Mouse (Mus musculus) right cerebral cortex, adult 18-20 months (tissue): ENCODE results near the gene Mctp1.
A peak's percentile ranks its signal among the peaks of the same experiment; 100 is the strongest.
"Not testable (repeated sequence)": the region's sequence is repeated elsewhere in the genome, so short reads cannot be mapped to it uniquely, and the experiment has no call there.

ENCODE experiments used
- DNase-seq: peaks from one replicate; pipeline ENCODE4 v3.0.0; 2022; ENCODE audit warnings: mixed read lengths

The Mctp1 gene

GRCm38 (mm10) chr13:76840712-76841111 is 456.4 kb downstream of the Mctp1 start:
- no peak for DNase-seq

DNA sequence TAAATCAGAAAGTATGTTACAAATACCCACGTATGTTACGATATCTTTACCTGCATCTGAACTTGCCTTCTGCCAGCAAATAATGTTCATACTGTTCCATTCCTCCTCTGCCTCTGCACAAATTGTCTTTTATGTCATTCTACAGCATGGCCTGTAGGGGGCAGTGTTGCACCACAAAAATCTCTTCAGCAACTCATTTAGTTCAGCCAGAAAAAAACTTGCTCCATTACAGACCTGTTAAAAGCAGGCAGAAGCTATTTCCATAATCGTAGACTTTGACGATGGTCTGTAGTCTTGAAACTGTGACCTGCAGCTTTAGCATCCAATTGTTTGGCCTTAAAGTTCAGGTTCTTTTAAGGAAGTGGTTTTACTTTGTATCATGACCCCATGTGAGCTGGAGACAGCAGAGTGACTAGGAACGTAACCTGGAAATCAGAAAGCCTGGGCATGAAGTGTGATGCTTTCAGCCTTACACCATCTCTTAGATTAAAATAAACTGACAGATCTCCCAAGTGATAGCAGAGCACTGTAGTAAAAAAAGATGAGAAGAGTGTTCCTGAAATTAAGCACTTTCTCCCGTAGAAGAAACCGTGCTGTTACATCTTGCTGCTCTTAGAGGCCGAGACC is 460.4 kb downstream of the Mctp1 start:
- DNase-seq = peak; percentile 52

DNA sequence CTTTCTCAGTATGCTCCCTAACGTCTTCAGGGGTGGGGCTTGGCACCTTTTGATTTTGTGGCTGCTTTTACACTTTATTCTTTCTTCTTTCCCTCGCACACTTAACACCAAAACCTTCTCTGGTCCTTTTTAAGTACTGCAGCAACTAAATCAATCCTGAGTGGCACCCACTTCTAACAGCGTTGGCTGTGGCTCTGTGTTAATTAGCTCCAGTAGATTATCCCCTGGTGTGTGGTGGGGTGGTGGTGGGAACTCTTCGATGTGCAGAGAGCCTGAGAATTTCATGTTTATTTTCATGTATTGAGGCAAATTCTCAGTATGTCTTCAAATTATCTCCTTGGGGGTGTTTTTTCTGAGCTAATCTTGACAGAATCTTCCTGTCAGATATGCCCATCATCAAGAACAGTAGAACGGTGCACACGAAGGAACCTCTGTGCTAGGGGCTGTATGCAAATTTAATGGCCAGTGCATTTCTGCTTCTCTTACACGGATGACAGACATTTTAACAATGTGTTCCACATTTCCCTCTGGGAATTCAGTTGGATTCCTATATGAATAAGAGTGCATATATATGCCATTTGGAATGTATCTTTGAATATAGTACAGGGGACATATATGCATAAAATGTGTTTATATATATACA is 466.2 kb downstream of the Mctp1 start:
- DNase-seq = no peak

DNA sequence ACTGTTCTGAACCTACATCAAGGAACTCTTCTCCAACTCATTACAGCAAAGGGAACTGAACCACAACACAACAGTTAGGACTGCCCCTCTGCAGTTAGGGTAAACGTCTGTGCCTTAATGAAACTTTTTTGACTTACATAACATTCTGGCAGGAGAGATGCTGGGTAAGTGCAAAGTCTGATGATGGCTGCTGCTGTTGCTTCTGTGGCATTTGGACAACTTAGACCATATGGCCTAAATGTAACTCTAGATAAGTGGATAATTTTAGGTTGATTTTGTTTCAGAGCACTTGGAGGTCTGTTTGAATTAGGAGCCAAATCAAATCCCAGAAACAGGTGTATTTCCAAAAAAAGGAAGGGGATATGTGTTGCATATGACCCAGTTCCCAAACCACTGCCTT is 470.0 kb downstream of the Mctp1 start:
- no peak for DNase-seq

DNA sequence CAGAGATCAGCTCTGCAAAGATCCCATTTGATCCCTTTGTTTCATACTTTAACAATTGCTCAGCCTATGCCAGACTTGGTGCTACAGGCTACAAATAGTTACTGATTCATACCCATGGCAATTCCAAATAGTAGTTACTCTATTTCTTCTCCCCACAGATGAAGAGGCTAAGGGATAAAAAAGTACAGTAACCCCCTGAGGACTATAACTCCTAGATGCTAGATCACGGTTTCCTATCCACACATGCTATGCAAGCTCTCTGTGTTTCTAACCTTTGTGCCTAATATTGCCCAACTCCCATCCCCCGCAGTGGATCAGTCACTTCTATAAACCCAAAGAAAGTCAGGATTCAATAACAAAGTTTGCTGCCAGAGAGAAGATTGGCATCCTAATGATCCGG is 470.7 kb downstream of the Mctp1 start:
- DNase-seq = no peak

GRCm38 (mm10) chr13:76857024-76857423 is 472.7 kb downstream of the Mctp1 start:
- no peak for DNase-seq

DNA sequence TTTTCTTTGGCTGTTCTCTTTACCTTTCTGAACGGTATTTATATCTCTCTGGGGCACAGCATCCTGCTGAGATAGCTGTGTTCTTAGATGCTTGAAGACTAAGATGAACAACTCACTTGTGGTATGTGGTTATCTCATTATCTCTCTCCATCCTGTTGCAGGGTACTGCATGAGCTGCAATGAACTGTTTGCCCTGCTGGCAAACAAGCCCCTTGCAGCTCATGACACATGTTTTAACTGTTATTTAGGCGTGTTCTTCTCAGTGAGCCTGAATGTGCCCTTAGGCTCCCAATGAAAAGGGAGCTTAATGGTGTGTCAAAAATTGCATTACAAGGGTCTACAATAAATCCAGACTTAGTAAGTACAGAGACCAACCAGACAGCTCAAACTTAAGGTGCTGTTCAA is 473.7 kb downstream of the Mctp1 start:
- DNase-seq = no peak

- DNase-seq = no peak
Measured at GRCm38 (mm10) chr13:76870291-76870690, 486.0 kb downstream of the Mctp1 start.

GRCm38 (mm10) chr13:76877887-76878763 is 493.8 kb downstream of the Mctp1 start:
- DNase-seq = no peak

GRCm38 (mm10) chr13:76879008-76879407 is 494.7 kb downstream of the Mctp1 start:
- no peak for DNase-seq

DNA sequence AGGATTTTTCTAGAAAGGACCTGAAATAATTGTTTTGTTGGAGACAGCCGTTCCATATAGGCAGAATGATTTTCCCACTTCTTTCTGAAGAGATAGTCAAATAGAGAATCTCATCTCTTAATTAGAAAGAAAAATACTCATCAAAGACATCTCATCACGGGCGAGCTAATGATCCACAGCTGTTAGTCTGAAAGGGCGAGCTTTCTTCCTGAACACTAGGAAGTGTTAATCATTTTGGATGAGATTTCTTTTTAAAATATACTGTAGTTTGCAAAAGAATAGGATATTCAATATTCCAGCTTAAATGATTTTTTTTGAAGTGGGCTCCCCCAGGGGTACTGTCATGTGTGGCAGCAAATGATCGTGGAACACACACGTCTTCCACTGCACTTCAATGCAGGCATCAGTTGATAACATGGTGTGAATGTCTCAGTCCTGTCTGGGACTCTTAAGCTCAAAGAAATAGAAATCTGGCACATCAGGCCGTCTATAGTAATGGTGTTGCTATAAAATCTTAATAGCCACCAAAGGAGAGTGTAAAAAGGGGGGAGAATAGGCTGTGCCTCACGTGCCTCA is 500.3 kb downstream of the Mctp1 start:
- DNase-seq = no peak

DNA sequence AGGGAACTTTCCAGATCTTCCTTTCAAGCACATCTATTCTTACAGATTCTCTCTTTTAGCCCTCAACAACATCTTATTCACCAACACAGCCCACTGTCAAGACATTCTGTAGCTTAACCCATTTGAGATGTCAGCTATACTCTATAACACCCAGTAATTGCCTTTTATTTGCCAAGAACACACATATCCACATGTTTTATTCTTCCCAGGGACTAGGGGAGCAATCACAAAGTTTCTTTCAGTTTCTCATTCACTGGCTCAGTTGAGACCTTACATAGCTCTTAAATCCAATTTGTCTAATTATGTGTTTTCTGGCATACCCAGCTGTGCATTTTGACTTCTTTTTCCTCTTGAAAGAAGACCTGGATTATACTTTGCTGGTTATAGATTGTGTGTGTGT is 508.7 kb downstream of the Mctp1 start:
- no peak for DNase-seq

DNA sequence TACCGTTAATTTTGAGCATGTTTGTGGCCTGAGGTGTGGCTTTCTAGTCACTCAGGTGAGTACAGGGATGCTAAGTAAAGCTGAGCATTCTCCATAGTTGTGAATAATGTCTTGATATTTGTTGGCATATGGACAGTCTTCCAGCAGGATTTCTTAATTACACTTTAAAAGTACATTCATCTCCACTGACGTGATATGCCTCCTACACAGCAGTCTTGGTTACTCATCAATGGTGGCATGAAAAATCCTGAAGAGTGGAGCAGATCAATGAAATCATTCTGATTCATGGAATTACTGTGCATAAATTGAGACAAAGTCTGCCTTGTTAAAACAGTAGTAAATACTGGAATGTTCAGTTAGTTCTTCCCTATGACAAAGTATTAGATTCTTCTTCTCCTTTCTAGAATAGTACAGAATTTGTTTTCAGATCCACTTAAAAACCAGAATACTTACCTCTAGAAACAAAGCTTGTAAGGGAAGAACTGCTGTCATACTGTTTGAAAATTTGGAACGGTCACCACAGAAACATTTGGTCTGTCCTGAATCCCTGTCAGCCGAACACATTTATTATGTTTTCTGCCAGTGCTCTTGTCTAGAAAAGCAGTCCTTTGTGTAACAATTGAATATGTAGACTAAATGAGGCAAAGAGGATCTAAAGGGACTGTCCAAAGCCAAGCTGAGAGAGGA is 511.6 kb downstream of the Mctp1 start:
- no peak for DNase-seq

DNA sequence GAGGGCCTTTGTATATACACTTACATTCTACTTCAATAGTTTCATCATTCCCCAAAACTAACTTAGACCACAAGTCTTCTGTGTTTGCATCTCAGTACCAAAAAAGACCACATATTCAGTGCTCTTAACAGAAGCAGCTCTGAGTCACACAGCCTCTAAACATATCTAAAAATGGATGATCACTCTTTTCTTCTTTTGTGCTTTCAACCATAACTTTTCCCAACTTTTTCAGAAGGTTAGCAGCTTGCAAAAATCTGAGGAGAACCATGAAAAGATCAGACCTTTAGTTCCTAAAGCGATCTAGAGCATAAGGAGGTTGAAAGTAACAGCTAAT is 512.1 kb downstream of the Mctp1 start:
- no peak for DNase-seq

- no peak for DNase-seq
Measured at GRCm38 (mm10) chr13:76918321-76918720, 534.0 kb downstream of the Mctp1 start.

- no peak for DNase-seq
Measured at GRCm38 (mm10) chr13:76926851-76927250, 542.5 kb downstream of the Mctp1 start.

DNA sequence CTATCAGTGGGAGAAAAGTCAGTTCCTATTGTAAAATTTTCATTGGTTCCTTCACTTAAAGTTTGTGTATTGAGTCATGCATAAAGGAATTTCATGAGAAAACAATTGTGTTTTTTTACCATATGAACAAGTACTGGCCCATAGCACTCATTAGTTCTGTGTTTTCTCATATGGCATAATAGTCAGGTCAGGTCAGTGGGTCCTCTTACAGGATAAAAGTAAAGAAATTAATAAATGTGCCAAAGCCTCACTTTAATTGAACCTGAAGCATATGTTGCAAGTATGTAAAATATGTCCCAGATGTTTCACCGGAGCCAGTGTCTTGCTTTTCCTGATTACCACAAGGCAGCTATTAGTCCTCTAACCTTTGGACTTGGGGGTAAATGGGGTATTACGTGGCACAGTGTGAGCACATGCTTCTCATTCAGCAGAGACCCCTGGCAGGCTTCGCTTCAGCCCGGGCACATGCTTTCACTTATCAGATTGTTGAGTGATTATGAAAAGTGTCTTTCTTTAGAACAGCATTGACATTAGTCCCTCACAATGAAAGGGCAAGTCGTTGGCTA is 543.6 kb downstream of the Mctp1 start:
- no peak for DNase-seq

DNA sequence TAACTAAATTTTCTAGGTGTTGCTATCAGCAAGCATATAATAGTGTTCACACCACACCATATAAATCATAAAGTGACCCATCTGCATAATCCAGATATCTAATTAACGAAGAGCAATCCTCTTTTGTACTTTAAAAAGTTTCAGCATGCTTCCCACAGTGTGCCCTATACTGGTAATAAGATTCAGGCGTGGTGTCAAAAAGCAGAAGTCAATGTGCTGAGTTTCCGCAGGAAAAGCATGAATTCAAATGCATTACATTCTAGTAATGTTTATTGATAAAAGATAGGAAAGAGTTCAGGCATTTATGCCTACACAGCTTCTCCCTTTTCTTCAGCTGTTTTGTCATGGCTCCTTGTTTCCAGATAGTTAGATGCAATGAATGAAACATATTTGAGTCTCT is 544.8 kb downstream of the Mctp1 start:
- no peak for DNase-seq

- DNase-seq = peak; percentile 21
Measured at GRCm38 (mm10) chr13:76932933-76933332, 548.6 kb downstream of the Mctp1 start.

- no peak for DNase-seq
Measured at GRCm38 (mm10) chr13:76949234-76949633, 564.9 kb downstream of the Mctp1 start.

DNA sequence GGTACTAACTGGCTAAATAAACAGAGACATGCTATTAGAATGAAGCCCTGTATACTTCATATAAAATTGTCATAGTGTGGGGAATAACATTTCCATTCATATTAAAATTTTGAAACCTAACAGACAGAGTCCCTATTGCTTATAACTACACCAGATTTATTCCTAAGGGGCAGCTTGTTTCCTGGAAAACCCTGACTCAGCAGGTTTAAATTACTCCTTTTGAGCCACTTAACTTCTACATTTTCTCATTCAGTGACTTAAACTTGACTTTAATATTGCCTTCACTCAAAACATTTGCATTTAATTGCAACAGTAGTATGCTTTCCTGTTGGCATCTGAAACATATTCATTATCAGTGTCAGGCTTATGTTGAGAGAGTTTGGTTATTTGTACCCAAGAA is 583.3 kb downstream of the Mctp1 start:
- no peak for DNase-seq

GRCm38 (mm10) chr13:76969386-76969785 is 585.1 kb downstream of the Mctp1 start:
- peak; percentile 46 for DNase-seq

- not testable (repeated sequence) for DNase-seq
Measured at GRCm38 (mm10) chr13:76971046-76971445, 586.7 kb downstream of the Mctp1 start.
